Mouse (Mus musculus) spleen, adult 2 months (tissue): ENCODE data around the gene Map4k4.

Experiments used
- CTCF ChIP-seq: fragments of 200-500 bp; IDR thresholded peaks from 2 replicates; pipeline ENCODE4 v1.5.1; 2011; ENCODE audit warnings: mild to moderate bottlenecking, inconsistent platforms; ENCODE audit not compliant: insufficient read depth, insufficient read length, insufficient replicate concordance; ENCODE audit errors: extremely low read depth
- POLR2A ChIP-seq: fragments of 200-500 bp; IDR thresholded peaks from 2 replicates; pipeline ENCODE4 v1.6.1; 2011; ENCODE audit warnings: low read depth, low read length, inconsistent platforms

DNA sequence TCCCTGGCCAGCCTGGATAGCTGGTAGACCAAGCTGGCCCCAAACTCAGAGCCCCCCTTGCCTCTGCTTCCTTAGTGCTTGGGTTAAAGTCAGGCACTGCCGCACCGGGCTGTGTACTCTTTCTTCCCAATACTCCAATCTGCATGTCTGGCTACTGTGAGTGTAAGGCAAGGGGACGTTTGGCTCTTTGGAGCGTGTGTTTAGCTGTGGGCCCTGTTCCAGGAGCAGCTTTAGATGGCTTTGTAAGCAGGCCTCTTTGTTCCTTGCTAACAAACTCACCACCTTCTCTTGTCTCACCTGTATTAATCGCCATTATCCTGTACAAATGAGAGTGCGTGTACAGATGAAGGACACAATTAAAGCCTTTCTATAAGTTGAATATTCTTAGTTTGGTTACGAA, 71.7 kb downstream of the Map4k4 start:
- TF ChIP-seq CTCF (no peak), POLR2A (no peak)
